11 mouse cellular contexts compared by ENCODE assay signal in the genomic region with DNA sequence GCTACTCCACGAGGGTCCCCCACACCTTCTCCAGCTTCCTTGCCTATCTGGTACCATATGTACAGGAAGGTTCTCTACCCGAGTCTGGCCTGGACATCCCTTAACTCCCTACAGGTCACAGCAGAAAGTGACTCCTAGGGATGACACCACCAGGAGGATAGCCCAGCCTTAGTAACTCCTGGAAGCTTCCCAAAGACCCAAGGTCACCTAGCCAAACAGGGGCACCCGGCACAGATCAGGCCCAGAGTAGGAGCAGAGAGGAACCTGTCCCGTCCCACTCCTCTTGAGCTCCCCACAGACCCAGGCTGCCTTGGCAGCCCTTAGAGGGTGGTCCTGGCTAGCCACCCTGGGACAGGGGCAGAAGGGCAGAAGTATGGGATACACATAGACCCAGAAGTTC. TPM values are rescaled to one million over a fixed set of nuclear protein-coding genes. Genes with fewer than 3 reads are reported as not detected.
"Had no signal": no experiment of that assay in that cellular context is flagged by ENCODE, and none has a peak within 500 bp of the region (broad histone marks: within the 10 kb centered on the region; RNA-seq: fewer than 3 reads in every experiment).

No protein-coding gene starts in this region.

- H3K27ac ChIP-seq: kidney, embryonic 15.5 days; lung, embryonic 15.5 days; midbrain, embryonic 12.5 days had no signal

- H3K9me3 ChIP-seq: kidney, embryonic 15.5 days; lung, embryonic 15.5 days; midbrain, embryonic 12.5 days had no signal

- H3K36me3 ChIP-seq: kidney, embryonic 15.5 days; lung, embryonic 15.5 days; midbrain, embryonic 12.5 days had no signal

- H3K9ac ChIP-seq: kidney, embryonic 15.5 days; lung, embryonic 15.5 days; midbrain, embryonic 12.5 days had no signal

- H3K4me1 ChIP-seq: midbrain, embryonic 12.5 days had no signal

- H3K4me2 ChIP-seq: kidney, embryonic 15.5 days; liver, embryonic 11.5 days; lung, embryonic 15.5 days; midbrain, embryonic 12.5 days had no signal

- H3K27me3 ChIP-seq: kidney, embryonic 15.5 days; lung, embryonic 15.5 days; midbrain, embryonic 12.5 days had no signal

- H3K4me3 ChIP-seq: kidney, embryonic 15.5 days; lung, embryonic 15.5 days; midbrain, embryonic 12.5 days had no signal

RNA-seq across cellular contexts. Expression of a gene that starts 18.5 kb away (rescaled TPM):
- total RNA-seq: megakaryocyte-erythroid progenitor cell, adult 5-6 weeks had no signal

RNA-seq across cellular contexts. Expression of a gene that starts 55.2 kb away (rescaled TPM):
- total RNA-seq: left cerebral cortex, postnatal 10 days; megakaryocyte-erythroid progenitor cell, adult 5-6 weeks; midbrain, postnatal 0 days had no signal
- polyA plus RNA-seq: large intestine, adult 2 months; liver, embryonic 11.5 days; liver, embryonic 16.5 days; lung, embryonic 15.5 days; midbrain, embryonic 12.5 days; neural tube, embryonic 14.5 days; stomach, postnatal 0 days had no signal
